Mouse (Mus musculus) intestine, embryonic 14.5 days (tissue): ENCODE measurements around the gene Clcn6. TPM values are rescaled to one million over a fixed set of nuclear protein-coding genes. Genes with fewer than 3 reads are reported as not detected.
A peak's percentile ranks its signal among the peaks of the same experiment; 100 is the strongest.

Experiments
- ATAC-seq: fragments of 200-750 bp; cut with Nextera tagmentation; replicated peaks from 2 replicates; pipeline ENCODE4 v1.8.0; 2017; ENCODE audit warnings: low read depth, moderate number of reproducible peaks, moderate TSS enrichment, moderate library complexity; ENCODE audit not compliant: low FRiP score, low TSS enrichment
- DNase-seq: peaks from one replicate; pipeline ENCODE4 v3.0.0-alpha.2; 2018; ENCODE audit warnings: low spot score
- H3K27ac ChIP-seq: fragments of 300-500 bp; sonication (generic); 2 replicates; pipeline ENCODE4 v1.5.1; 2014; ENCODE audit warnings: low read depth, mild to moderate bottlenecking, control low read depth
- H3K27me3 ChIP-seq: fragments of 300-500 bp; sonication (generic); replicated peaks from 2 replicates; pipeline ENCODE4 v1.6.1; 2014; ENCODE audit warnings: low read length, control low read depth; ENCODE audit not compliant: control insufficient read depth, insufficient read depth
- H3K36me3 ChIP-seq: fragments of 300-500 bp; sonication (generic); 2 replicates; pipeline ENCODE4 v1.6.1; 2014; ENCODE audit warnings: low read length, control low read depth; ENCODE audit not compliant: control insufficient read depth, insufficient read depth
- H3K4me1 ChIP-seq: fragments of 300-500 bp; sonication (generic); replicated peaks from 2 replicates; pipeline ENCODE4 v1.6.1; 2014; ENCODE audit warnings: low read length, control low read depth, mixed read lengths; ENCODE audit not compliant: control insufficient read depth, insufficient read depth
- H3K4me2 ChIP-seq: fragments of 300-500 bp; sonication (generic); 2 replicates; pipeline ENCODE4 v1.6.1; 2014; ENCODE audit warnings: low read length
- H3K4me3 ChIP-seq: fragments of 300-500 bp; sonication (generic); 2 replicates; pipeline ENCODE4 v1.5.1; 2014; ENCODE audit warnings: low read depth, low read length, control low read depth, mixed read lengths
- H3K9ac ChIP-seq: fragments of 300-500 bp; sonication (generic); 2 replicates; pipeline ENCODE4 v1.6.1; 2014; ENCODE audit warnings: mild to moderate bottlenecking, low read length
- H3K9me3 ChIP-seq: fragments of 300-500 bp; sonication (generic); 2 replicates; pipeline ENCODE4 v1.6.1; 2016; ENCODE audit warnings: low read length, control low read depth; ENCODE audit not compliant: control insufficient read depth
- WGBS: fragments of 180-500 bp; shearing (Covaris S2); extraction: QIAGEN DNeasy Blood & Tissue Kit; methylation state at CpG from one replicate; pipeline ENCODE4 v1.1.7; 2014; 5-methylcytosine and 5-hydroxymethylcytosine counted together
- polyA plus RNA-seq: library from polyadenylated mRNA; unstranded; fragments of >200 nt; fragmentation: Nextera tagmentation; extraction: Ambion mirVana; gene quantifications from 2 replicates; pipeline ENCODE4 v1.2.1, GENCODE M21; 2014

The Clcn6 gene
- polyA plus RNA-seq, 1 experiment from 2014 or later: 5.3 TPM

DNA sequence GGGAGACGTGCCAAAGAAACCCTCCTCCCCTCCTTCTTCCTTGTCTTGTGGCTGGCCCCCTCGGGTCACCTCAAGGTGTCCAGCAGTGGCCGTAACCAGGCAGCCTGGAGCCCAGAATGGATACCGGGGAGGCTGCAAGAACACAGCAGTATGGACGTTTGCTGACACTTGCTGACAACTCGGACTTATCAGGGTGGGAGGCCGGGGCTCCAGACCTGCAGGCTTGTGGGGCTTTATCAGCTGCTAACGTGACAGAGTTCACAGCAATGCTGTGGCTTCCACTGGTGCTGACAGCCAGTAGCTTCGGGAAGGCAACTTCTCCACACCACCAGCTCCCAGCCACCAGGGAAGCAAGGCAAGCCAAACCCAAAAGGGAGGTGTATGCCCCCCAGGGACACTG is 69.3 kb downstream of the Clcn6 start:
- DNase-seq: no peak

GRCm38 (mm10) chr4:147968816-147969215 is 69.8 kb downstream of the Clcn6 start:
- 81% methylated on average over 2 of the region's 2 CpGs for WGBS

More for the DNA sequence above, 69.3 kb downstream of the Clcn6 start:
- 43% methylated on average over 9 of the region's 9 CpGs for WGBS
- Histone ChIP-seq H3K9ac (no peak overlapping the region), H3K27ac (no peak overlapping the region), H3K9me3 (no peaks in the 10 kb centered on the region), H3K27me3 (no peaks in the 10 kb centered on the region), H3K4me2 (no peak overlapping the region), H3K4me3 (no peak overlapping the region), H3K36me3 (no peaks in the 10 kb centered on the region), H3K4me1 (no peaks in the 10 kb centered on the region)
- ATAC-seq: no peak

GRCm38 (mm10) chr4:147965712-147966111 is 72.9 kb downstream of the Clcn6 start:
- no peak overlapping the region for H3K27ac ChIP-seq
- no peak overlapping the region for H3K4me3 ChIP-seq
- no peaks in the 10 kb centered on the region for H3K27me3 ChIP-seq
- no peak for DNase-seq
- H3K36me3 ChIP-seq: no peaks in the 10 kb centered on the region
- H3K9me3 ChIP-seq: no peaks in the 10 kb centered on the region
- no peak overlapping the region for H3K4me2 ChIP-seq
- 59% methylated on average over 7 of the region's 7 CpGs for WGBS
- no peak overlapping the region for H3K9ac ChIP-seq
- no peak for ATAC-seq
- H3K4me1 ChIP-seq: no peaks in the 10 kb centered on the region

More at GRCm38 (mm10) chr4:147968816-147969215, 69.8 kb downstream of the Clcn6 start:
- DNase-seq: no peak
- ATAC-seq: no peak
- H3K27ac ChIP-seq: no peak overlapping the region
- H3K4me2 ChIP-seq: no peak overlapping the region
- no peaks in the 10 kb centered on the region for H3K4me1 ChIP-seq
- no peak overlapping the region for H3K4me3 ChIP-seq
- H3K36me3 ChIP-seq: no peaks in the 10 kb centered on the region
- no peaks in the 10 kb centered on the region for H3K9me3 ChIP-seq
- H3K27me3 ChIP-seq: no peaks in the 10 kb centered on the region
- H3K9ac ChIP-seq: no peak overlapping the region

DNA sequence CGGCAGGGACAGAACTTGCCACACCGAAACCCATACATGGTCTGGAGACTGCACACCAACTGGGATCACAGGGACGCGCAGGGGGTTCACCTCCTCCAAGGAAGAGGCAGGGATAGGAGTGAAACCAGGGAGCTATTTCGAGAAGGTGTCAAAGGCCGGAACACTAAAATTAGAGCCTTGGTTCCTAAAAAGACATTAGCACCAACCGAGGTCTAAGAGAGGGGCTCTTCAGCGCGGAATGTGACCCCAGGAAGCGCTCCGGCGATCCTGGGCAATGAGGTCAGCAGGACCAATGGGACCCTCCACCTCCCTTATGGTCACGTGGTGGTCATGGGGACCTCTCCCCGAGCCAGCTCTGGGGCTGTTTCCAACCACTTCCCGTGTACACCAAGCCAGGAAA is 75.0 kb downstream of the Clcn6 start:
- H3K9me3 ChIP-seq: no peaks in the 10 kb centered on the region
- no peak for ATAC-seq
- 83% methylated on average over 15 of the region's 15 CpGs for WGBS
- no peak for DNase-seq
- H3K27me3 ChIP-seq: no peaks in the 10 kb centered on the region
- H3K9ac ChIP-seq: no peak overlapping the region
- H3K36me3 ChIP-seq: no peaks in the 10 kb centered on the region
- H3K4me1 ChIP-seq: no peaks in the 10 kb centered on the region
- no peak overlapping the region for H3K4me3 ChIP-seq
- H3K27ac ChIP-seq: no peak overlapping the region
- no peak overlapping the region for H3K4me2 ChIP-seq

GRCm38 (mm10) chr4:147962781-147963180 is 75.8 kb downstream of the Clcn6 start:
- ATAC-seq (no peak), DNase-seq (no peak)

GRCm38 (mm10) chr4:147959881-147960831 is 78.5 kb downstream of the Clcn6 start:
- Histone ChIP-seq H3K9me3 (no peaks in the 10 kb centered on the region), H3K9ac (no peak overlapping the region), H3K27me3 (no peaks in the 10 kb centered on the region), H3K27ac (no peak overlapping the region), H3K4me2 (no peak overlapping the region), H3K4me3 (no peak overlapping the region), H3K36me3 (no peaks in the 10 kb centered on the region), H3K4me1 (no peaks in the 10 kb centered on the region)
- peak; percentile 75 for ATAC-seq
- peak; percentile 67 for DNase-seq
- WGBS: 34% methylated on average over 6 of the region's 6 CpGs

More at GRCm38 (mm10) chr4:147962781-147963180, 75.8 kb downstream of the Clcn6 start:
- WGBS: 41% methylated on average over 6 of the region's 6 CpGs
- Histone ChIP-seq H3K9ac (no peak overlapping the region), H3K27ac (no peak overlapping the region), H3K36me3 (no peaks in the 10 kb centered on the region), H3K4me3 (no peak overlapping the region), H3K4me1 (no peaks in the 10 kb centered on the region), H3K27me3 (no peaks in the 10 kb centered on the region), H3K4me2 (no peak overlapping the region), H3K9me3 (no peaks in the 10 kb centered on the region)

DNA sequence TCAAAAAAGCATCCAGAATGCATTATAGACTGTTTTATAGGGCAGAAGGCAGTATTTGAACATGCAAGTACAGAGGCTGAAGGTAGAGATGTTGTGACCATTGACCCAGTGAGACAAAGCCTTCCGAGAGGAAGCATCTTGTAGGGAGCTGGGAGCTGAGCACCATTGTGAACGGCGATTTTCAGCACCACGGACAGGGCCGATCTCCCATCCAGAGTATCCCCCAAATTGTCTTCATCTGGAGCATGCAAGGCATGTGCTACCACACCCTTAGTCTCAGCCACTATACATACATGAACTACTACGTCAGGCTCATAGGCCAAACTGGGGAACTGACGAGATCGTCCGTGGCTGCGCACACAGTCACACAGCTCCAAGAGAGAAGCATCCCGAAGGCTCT is 81.5 kb downstream of the Clcn6 start:
- ATAC-seq: no peak
- WGBS: 39% methylated on average over 11 of the region's 11 CpGs

More for the DNA sequence above, 81.5 kb downstream of the Clcn6 start:
- no peak overlapping the region for H3K4me3 ChIP-seq
- DNase-seq: peak; percentile 83
- no peak overlapping the region for H3K27ac ChIP-seq
- no peak overlapping the region for H3K4me2 ChIP-seq
- no peaks in the 10 kb centered on the region for H3K9me3 ChIP-seq
- no peaks in the 10 kb centered on the region for H3K36me3 ChIP-seq
- no peak overlapping the region for H3K9ac ChIP-seq
- no peaks in the 10 kb centered on the region for H3K27me3 ChIP-seq
- H3K4me1 ChIP-seq: no peaks in the 10 kb centered on the region
